Mouse (Mus musculus) heart, adult 2 months (tissue): Measurements from ENCODE around the gene Krtap1-5. TPM values are rescaled to one million over a fixed set of nuclear protein-coding genes. Genes with fewer than 3 reads are reported as not detected.

Experiments used
- DNase-seq, 2 experiments: peaks; one replicate each; pipeline ENCODE4 v3.0.0; 2021
- H3K27ac ChIP-seq: fragments of 200-600 bp; 2 replicates; pipeline ENCODE4 v1.8.1; 2022
- H3K27me3 ChIP-seq: fragments of 200-500 bp; 2 replicates; pipeline ENCODE4 v1.6.1; 2012; ENCODE audit warnings: mild to moderate bottlenecking, low read length, inconsistent platforms, mixed read lengths; ENCODE audit not compliant: control insufficient read depth, insufficient read depth
- H3K36me3 ChIP-seq: fragments of 200-500 bp; 2 replicates; pipeline ENCODE4 v1.6.1; 2012; ENCODE audit warnings: low read length, inconsistent platforms; ENCODE audit not compliant: control insufficient read depth, insufficient read depth
- H3K4me1 ChIP-seq: fragments of 200-500 bp; 2 replicates; pipeline ENCODE4 v1.6.1; 2011; ENCODE audit warnings: low read length; ENCODE audit not compliant: control insufficient read depth, insufficient read depth
- H3K4me3 ChIP-seq: fragments of 200-600 bp; 2 replicates; pipeline ENCODE4 v1.8.1; 2022
- H3K79me2 ChIP-seq: fragments of 200-500 bp; replicated peaks from 2 replicates; pipeline ENCODE4 v1.6.1; 2012; ENCODE audit warnings: mild to moderate bottlenecking, inconsistent platforms, low read length, moderate library complexity, mixed read lengths; ENCODE audit not compliant: control insufficient read depth, insufficient read depth
- H3K9ac ChIP-seq: fragments of 200-500 bp; 2 replicates; pipeline ENCODE4 v1.6.1; 2012; ENCODE audit warnings: low read depth, mild to moderate bottlenecking, control low read depth, inconsistent platforms, low read length, mixed read lengths
- CTCF ChIP-seq: fragments of 200-600 bp; IDR thresholded peaks from 2 replicates; pipeline ENCODE4 v1.8.1; 2022; ENCODE audit warnings: antibody characterized with exemption, mild to moderate bottlenecking, moderate library complexity
- EP300 ChIP-seq: fragments of 200-500 bp; IDR thresholded peaks from 2 replicates; pipeline ENCODE4 v1.6.1; 2011; ENCODE audit warnings: low read depth, low read length, control low read depth; ENCODE audit not compliant: insufficient read depth
- POLR2A ChIP-seq: fragments of 200-500 bp; IDR thresholded peaks from 2 replicates; pipeline ENCODE4 v1.6.1; 2011; ENCODE audit warnings: mild to moderate bottlenecking, low read depth, low read length, control low read depth; ENCODE audit not compliant: insufficient read depth
- WGBS: fragments of 180-500 bp; shearing (Covaris S2); methylation state at CpG from one replicate; pipeline ENCODE4 v1.1.7; 2018; 5-methylcytosine and 5-hydroxymethylcytosine counted together
- intact Hi-C: fragments of 180-260 bp; cut with DNase I; formaldehyde crosslinking; loops from one replicate; pipeline ENCODE4 v1.15.1; 2025
- polyA plus RNA-seq: library from polyadenylated mRNA; depleted of rRNA; stranded (reverse); fragments of >200 nt; gene quantifications from 2 replicates; pipeline ENCODE4 v1.2.3, GENCODE M21; 2012; rRNA removed
- total RNA-seq, 2 experiments: library from RNA; stranded (reverse); gene quantifications; 2 replicates each; pipeline ENCODE4 v1.2.3; 2021

Krtap1-5 gene
- total and polyA plus RNA-seq, 3 experiments = not detected

GRCm38 (mm10) chr11:99556195-99556594 lies 24.6 kb downstream of the Krtap1-5 start:
- Histone ChIP-seq H3K27me3 (no peaks in the 10 kb centered on the region), H3K27ac (no peak overlapping the region), H3K36me3 (no peaks in the 10 kb centered on the region), H3K9ac (no peak overlapping the region), H3K79me2 (no peaks in the 10 kb centered on the region), H3K4me1 (no peaks in the 10 kb centered on the region), H3K4me3 (no peak overlapping the region)
- no peak for DNase-seq
- 84% methylated on average over 2 of the region's 2 CpGs for WGBS
- intact Hi-C loops = no loop called here
- TF ChIP-seq EP300 = no peak
- no peak for TF ChIP-seq CTCF
- TF ChIP-seq POLR2A = no peak

DNA sequence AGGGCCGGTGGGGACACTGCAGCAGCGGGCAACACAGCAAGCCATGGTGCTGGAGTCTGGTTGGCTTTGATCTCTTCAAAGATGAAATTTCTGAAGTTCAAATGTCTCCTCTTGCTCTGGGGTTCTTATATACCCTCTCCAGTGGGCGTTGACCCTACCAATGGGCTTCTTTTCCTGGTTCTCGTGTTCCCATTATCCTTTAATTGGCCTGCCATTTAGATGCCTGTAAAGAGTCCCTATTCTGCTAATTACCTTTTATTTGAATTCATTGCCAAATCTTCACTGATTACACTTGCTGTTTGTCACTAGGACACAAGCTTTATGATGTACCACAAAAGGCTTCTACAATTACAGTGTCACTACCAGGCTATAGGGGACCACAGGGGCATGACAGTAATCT lies 30.1 kb downstream of the Krtap1-5 start, which contains the start of gene Krtap3-3:
Gene Krtap3-3, minus strand, starts transcription at position 101 of the 400 bp plus-strand sequence.
- no peaks in the 10 kb centered on the region for H3K27me3 ChIP-seq
- 57% methylated on average over 4 of the region's 4 CpGs for WGBS
- intact Hi-C loops = no loop called here

DNA sequence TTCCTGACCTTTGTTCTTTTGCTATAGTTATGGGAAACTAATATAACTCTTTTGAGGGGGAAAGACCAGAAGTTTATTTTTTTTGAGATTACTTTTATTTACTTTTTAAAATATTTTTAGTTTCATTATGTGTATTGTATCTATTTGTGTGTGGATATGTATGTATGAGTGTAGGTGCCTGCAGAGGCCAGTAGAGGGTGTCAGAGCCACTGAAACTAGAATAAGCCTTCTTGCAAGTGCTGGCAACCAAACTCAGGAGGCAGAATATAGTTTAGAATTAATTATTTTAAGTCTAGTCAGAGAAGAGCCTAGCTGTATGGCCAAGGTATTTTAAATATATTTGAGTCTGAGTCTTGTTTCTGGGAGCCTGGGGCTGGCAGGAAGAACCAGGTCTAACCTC lies 32.9 kb downstream of the Krtap1-5 start:
- intact Hi-C loops = no loop called here
- TF ChIP-seq EP300 = no peak
- no peak for TF ChIP-seq CTCF
- no peak for TF ChIP-seq POLR2A

More for the DNA sequence above, 30.1 kb downstream of the Krtap1-5 start, which contains the start of gene Krtap3-3:
- Histone ChIP-seq H3K36me3 (no peaks in the 10 kb centered on the region), H3K4me3 (no peak within 1 kb of the TSS), H3K79me2 (no peaks in the 10 kb centered on the region), H3K4me1 (no peaks in the 10 kb centered on the region), H3K9ac (no peak within 1 kb of the TSS), H3K27ac (no peak within 1 kb of the TSS)
- TF ChIP-seq CTCF = no peak
- no peak for DNase-seq

DNA sequence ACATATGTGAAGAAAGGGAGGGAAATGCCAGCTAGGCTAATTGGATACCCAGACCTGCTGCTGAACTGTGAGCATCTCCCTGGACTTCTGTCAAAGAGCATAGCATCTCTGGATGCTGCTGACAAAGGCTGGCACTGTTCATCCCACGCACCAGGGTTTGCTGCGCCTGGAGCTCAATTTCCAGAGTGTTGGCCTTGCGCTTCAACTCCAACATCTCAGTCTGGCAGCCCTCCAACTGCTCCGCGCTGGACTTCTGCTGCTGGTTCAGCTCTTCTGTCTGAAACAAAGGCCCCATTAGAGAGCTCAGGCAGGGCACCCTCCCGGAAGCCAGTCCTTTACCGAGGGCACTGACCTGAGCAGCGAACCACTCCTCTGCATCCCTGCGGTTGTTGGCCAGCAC lies 41.1 kb downstream of the Krtap1-5 start:
- TF ChIP-seq POLR2A (no peak), CTCF (no peak), EP300 (no peak)
- whole genome bisulfite sequencing = 46% methylated on average over 9 of the region's 9 CpGs
- Histone ChIP-seq H3K27ac (no peak overlapping the region), H3K27me3 (peaks cover 2% of the 10 kb centered on the region; the same call in 1 of the 2 replicates), H3K79me2 (no peaks in the 10 kb centered on the region), H3K36me3 (no peaks in the 10 kb centered on the region), H3K4me1 (no peaks in the 10 kb centered on the region), H3K9ac (no peak overlapping the region), H3K4me3 (no peak overlapping the region)
- intact Hi-C loops = no loop called here
- DNase-seq = no peak

More for the DNA sequence above, 32.9 kb downstream of the Krtap1-5 start:
- DNase-seq = no peak
- H3K4me3 ChIP-seq = no peak overlapping the region
- H3K4me1 ChIP-seq = no peaks in the 10 kb centered on the region
- H3K79me2 ChIP-seq = no peaks in the 10 kb centered on the region
- H3K9ac ChIP-seq = no peak overlapping the region
- H3K27me3 ChIP-seq = no peaks in the 10 kb centered on the region
- no peaks in the 10 kb centered on the region for H3K36me3 ChIP-seq
- H3K27ac ChIP-seq = no peak overlapping the region

Other genes with a start within 250 kb of the Krtap1-5 start
Only the 30 nearest of the 36 such genes appear.
- not detected for gene Krt28, start 206.1 kb downstream of the Krtap1-5 start, total RNA-seq
- not detected in 2 replicates for gene Krt28, start 206.1 kb downstream of the Krtap1-5 start, polyA plus RNA-seq
- 1 to 10 TPM; 4.4 to 5.1 TPM for gene Krt10, start 191.7 kb downstream of the Krtap1-5 start, total RNA-seq
- gene Krt10, start 191.7 kb downstream of the Krtap1-5 start, polyA plus RNA-seq = 0.76 and 1.6 TPM in 2 replicates
- not detected for gene Krt12, start 158.8 kb downstream of the Krtap1-5 start, total RNA-seq
- gene Krt12, start 158.8 kb downstream of the Krtap1-5 start, polyA plus RNA-seq = not detected in 2 replicates
- gene Krt20, start 142.9 kb downstream of the Krtap1-5 start, total RNA-seq = not detected
- gene Krt20, start 142.9 kb downstream of the Krtap1-5 start, polyA plus RNA-seq = 0.06 TPM in 1 of 2 replicates, not detected in the other
- gene Krt23, start 87.9 kb downstream of the Krtap1-5 start, total RNA-seq = not detected
- gene Krt23, start 87.9 kb downstream of the Krtap1-5 start, polyA plus RNA-seq = 0.80 TPM in 1 of 2 replicates, not detected in the other
- not detected for gene Krt39, start 59.7 kb downstream of the Krtap1-5 start, total RNA-seq
- not detected in 2 replicates for gene Krt39, start 59.7 kb downstream of the Krtap1-5 start, polyA plus RNA-seq
- not detected for gene Krt40, start 37.9 kb downstream of the Krtap1-5 start, total RNA-seq
- gene Krt40, start 37.9 kb downstream of the Krtap1-5 start, polyA plus RNA-seq = not detected in 2 replicates
- gene Krtap3-3, start 30.2 kb downstream of the Krtap1-5 start, total RNA-seq = not detected
- not detected in 2 replicates for gene Krtap3-3, start 30.2 kb downstream of the Krtap1-5 start, polyA plus RNA-seq
- not detected for gene Krtap3-2, start 24.2 kb downstream of the Krtap1-5 start, total RNA-seq
- gene Krtap3-2, start 24.2 kb downstream of the Krtap1-5 start, polyA plus RNA-seq = not detected in 2 replicates
- gene Gm11939, start 21.6 kb downstream of the Krtap1-5 start, total RNA-seq = not detected
- not detected in 2 replicates for gene Gm11939, start 21.6 kb downstream of the Krtap1-5 start, polyA plus RNA-seq
- not detected for gene Krtap3-1, start 14.4 kb downstream of the Krtap1-5 start, total RNA-seq
- not detected in 2 replicates for gene Krtap3-1, start 14.4 kb downstream of the Krtap1-5 start, polyA plus RNA-seq
- not detected for gene Krtap1-4, start 2.6 kb upstream of the Krtap1-5 start, total RNA-seq
- not detected in 2 replicates for gene Krtap1-4, start 2.6 kb upstream of the Krtap1-5 start, polyA plus RNA-seq
- gene Krtap1-3, start 10.3 kb upstream of the Krtap1-5 start, total RNA-seq = not detected
- not detected in 2 replicates for gene Krtap1-3, start 10.3 kb upstream of the Krtap1-5 start, polyA plus RNA-seq
- gene Krtap9-3, start 17.1 kb upstream of the Krtap1-5 start, total RNA-seq = not detected
- not detected in 2 replicates for gene Krtap9-3, start 17.1 kb upstream of the Krtap1-5 start, polyA plus RNA-seq
- gene Gm11938, start 22.3 kb upstream of the Krtap1-5 start, total RNA-seq = not detected
- gene Gm11938, start 22.3 kb upstream of the Krtap1-5 start, polyA plus RNA-seq = not detected in 2 replicates
- gene Gm11937, start 29.2 kb upstream of the Krtap1-5 start, total RNA-seq = not detected
- not detected in 2 replicates for gene Gm11937, start 29.2 kb upstream of the Krtap1-5 start, polyA plus RNA-seq
- gene Krtap2-4, start 33.8 kb upstream of the Krtap1-5 start, total RNA-seq = not detected
- not detected in 2 replicates for gene Krtap2-4, start 33.8 kb upstream of the Krtap1-5 start, polyA plus RNA-seq
- not detected for gene Gm11562, start 39.4 kb upstream of the Krtap1-5 start, total RNA-seq
- not detected in 2 replicates for gene Gm11562, start 39.4 kb upstream of the Krtap1-5 start, polyA plus RNA-seq
- gene Krtap4-1, start 47.2 kb upstream of the Krtap1-5 start, total RNA-seq = not detected
- not detected in 2 replicates for gene Krtap4-1, start 47.2 kb upstream of the Krtap1-5 start, polyA plus RNA-seq
- not detected for gene Krtap4-2, start 54.1 kb upstream of the Krtap1-5 start, total RNA-seq
- not detected in 2 replicates for gene Krtap4-2, start 54.1 kb upstream of the Krtap1-5 start, polyA plus RNA-seq
- not detected for gene Krtap4-7, start 63.1 kb upstream of the Krtap1-5 start, total RNA-seq
- gene Krtap4-7, start 63.1 kb upstream of the Krtap1-5 start, polyA plus RNA-seq = not detected in 2 replicates
- not detected for gene Gm11555, start 69.2 kb upstream of the Krtap1-5 start, total RNA-seq
- not detected in 2 replicates for gene Gm11555, start 69.2 kb upstream of the Krtap1-5 start, polyA plus RNA-seq
- gene Gm11563, start 77.9 kb upstream of the Krtap1-5 start, total RNA-seq = not detected
- gene Gm11563, start 77.9 kb upstream of the Krtap1-5 start, polyA plus RNA-seq = not detected in 2 replicates
- gene Krtap4-6, start 84.9 kb upstream of the Krtap1-5 start, total RNA-seq = not detected
- gene Krtap4-6, start 84.9 kb upstream of the Krtap1-5 start, polyA plus RNA-seq = not detected in 2 replicates
- gene Gm14190, start 109.7 kb upstream of the Krtap1-5 start, total RNA-seq = not detected
- not detected in 2 replicates for gene Gm14190, start 109.7 kb upstream of the Krtap1-5 start, polyA plus RNA-seq
- gene Gm14180, start 153.3 kb upstream of the Krtap1-5 start, total RNA-seq = not detected
- not detected in 2 replicates for gene Gm14180, start 153.3 kb upstream of the Krtap1-5 start, polyA plus RNA-seq
- gene Gm11595, start 191.9 kb upstream of the Krtap1-5 start, total RNA-seq = not detected
- not detected in 2 replicates for gene Gm11595, start 191.9 kb upstream of the Krtap1-5 start, polyA plus RNA-seq
- not detected for gene Krtap4-8, start 199.7 kb upstream of the Krtap1-5 start, total RNA-seq
- gene Krtap4-8, start 199.7 kb upstream of the Krtap1-5 start, polyA plus RNA-seq = not detected in 2 replicates
- gene Krtap4-9, start 204.2 kb upstream of the Krtap1-5 start, total RNA-seq = not detected
- gene Krtap4-9, start 204.2 kb upstream of the Krtap1-5 start, polyA plus RNA-seq = not detected in 2 replicates
- gene Gm11596, start 212.5 kb upstream of the Krtap1-5 start, total RNA-seq = not detected
- gene Gm11596, start 212.5 kb upstream of the Krtap1-5 start, polyA plus RNA-seq = not detected in 2 replicates